Comparison of ENCODE assay signal across 20 mouse cellular contexts in genomic region chr1:91362113-91362512, GRCm38 (mm10). TPM values are rescaled to one million over a fixed set of nuclear protein-coding genes. Genes with fewer than 3 reads are reported as not detected.
"Had no signal": no experiment of that assay in that cellular context is flagged by ENCODE, and none has a peak within 500 bp of the region (broad histone marks: within the 10 kb centered on the region; RNA-seq: fewer than 3 reads in every experiment).

No protein-coding gene starts in this region.

- ATAC-seq: hindbrain, postnatal 0 days; intestine, embryonic 16.5 days; liver, embryonic 12.5 days had no signal

- DNase-seq: gastrocnemius, adult 2 months; gastrocnemius, postnatal 10 days; gastrocnemius, postnatal 25 days; heart, adult 18-20 months; heart, postnatal 10 days; heart, postnatal 4 days; kidney, adult 11 months; kidney, adult 2 months; kidney, adult 9 months; kidney, postnatal 14 days; kidney, postnatal 36 days; layer of hippocampus, adult 9-11 months; layer of hippocampus, postnatal 36 days; left cerebral cortex, postnatal 4 days had no signal

RNA-seq across cellular contexts. Expression of gene Erfe, which starts 4.1 kb away (rescaled TPM):
- polyA plus RNA-seq: liver, adult 2 months had no signal

RNA-seq across cellular contexts. Expression of gene Klhl30, which starts 11.3 kb away (rescaled TPM):
- polyA plus RNA-seq: liver, adult 2 months; liver, embryonic 12.5 days had no signal

RNA-seq across cellular contexts. Expression of gene Espnl, which starts 40.2 kb away (rescaled TPM):
- polyA plus RNA-seq: heart, embryonic 14.5 days; intestine, embryonic 14.5 days had no signal
